In the genomic region with DNA sequence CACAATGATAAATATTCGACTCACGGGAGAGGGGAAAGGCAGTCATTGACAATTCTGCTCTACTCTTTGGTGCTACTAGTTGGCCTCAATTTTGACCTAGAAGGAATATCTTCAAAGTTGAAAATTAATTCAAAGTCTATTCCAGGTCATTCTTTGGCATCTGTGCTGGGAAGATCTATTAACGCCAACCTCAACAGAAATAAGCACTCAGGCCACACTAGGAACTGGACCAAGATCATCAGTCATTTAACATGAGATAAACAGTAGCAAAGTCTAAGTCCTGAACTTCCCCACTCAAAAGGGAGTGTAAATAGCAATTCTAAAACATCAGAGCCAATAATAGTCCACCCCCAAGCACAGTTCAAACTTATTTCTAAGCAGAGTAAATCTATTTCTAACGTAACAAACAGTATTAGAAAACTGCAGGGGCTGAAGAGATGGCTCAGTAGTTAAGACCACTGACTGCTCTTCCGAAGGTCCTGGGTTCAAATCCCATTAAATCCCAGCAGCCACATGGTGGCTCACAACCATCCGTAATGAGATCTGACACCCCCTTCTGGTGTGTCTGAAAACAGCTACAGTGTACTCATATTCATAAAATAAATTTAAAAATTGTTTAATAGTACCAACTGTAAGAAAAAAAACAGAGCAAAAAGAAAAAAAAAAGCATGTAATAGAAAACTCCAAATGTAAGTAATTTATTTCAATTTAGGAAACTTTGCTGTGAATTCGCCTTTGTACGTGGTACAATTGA, we compare ENCODE assay signal across 23 mouse cellular contexts.
DNase-seq lines count a peak whose midpoint lies in the region; ATAC-seq and TF ChIP-seq lines count a peak whose summit lies in the region.
"Had no signal": no experiment of that assay in that cellular context is flagged by ENCODE, and none has a peak within 500 bp of the region (broad histone marks: within the 10 kb centered on the region; RNA-seq: fewer than 3 reads in every experiment).

No protein-coding gene starts in this region.

- no peak overlapping the region for H3K27ac ChIP-seq in kidney, adult 2 months (ENCODE audit: insufficient read depth, low read depth, low read length)
- no peak overlapping the region for H3K27ac ChIP-seq in kidney, embryonic 14.5 days (ENCODE audit: low read depth, low read length)
- no peak overlapping the region for H3K27ac ChIP-seq in liver, adult 2 months (replicated peaks; ENCODE audit: insufficient read depth, low read depth, low read length)
- H3K27ac ChIP-seq in liver, postnatal 0 days (ENCODE audit: low read depth) = no peak overlapping the region
- H3K27ac ChIP-seq: forebrain, embryonic 10.5 days; forebrain, embryonic 13.5 days; heart, adult 2 months; heart, embryonic 10.5 days; heart, embryonic 13.5 days; hindbrain, embryonic 14.5 days had no signal

- no peaks in the 10 kb centered on the region for H3K36me3 ChIP-seq in kidney, adult 2 months (ENCODE audit: control insufficient read depth, insufficient read depth, low read length)
- no peaks in the 10 kb centered on the region for H3K36me3 ChIP-seq in kidney, embryonic 14.5 days (ENCODE audit: control insufficient read depth, insufficient read depth, low read length)
- no peaks in the 10 kb centered on the region for H3K36me3 ChIP-seq in liver, adult 2 months (ENCODE audit: control insufficient read depth, insufficient read depth, low read length)
- H3K36me3 ChIP-seq in liver, postnatal 0 days (replicated peaks; ENCODE audit: insufficient read depth, low read length) = no peaks in the 10 kb centered on the region
- H3K36me3 ChIP-seq: forebrain, embryonic 10.5 days; heart, embryonic 10.5 days; heart, embryonic 13.5 days had no signal

- no peaks in the 10 kb centered on the region for H3K4me1 ChIP-seq in kidney, adult 2 months (ENCODE audit: control insufficient read depth, insufficient read depth, low read length)
- H3K4me1 ChIP-seq in kidney, embryonic 14.5 days (ENCODE audit: control insufficient read depth, insufficient read depth, low read length) = no peaks in the 10 kb centered on the region
- no peaks in the 10 kb centered on the region for H3K4me1 ChIP-seq in liver, adult 2 months (ENCODE audit: control insufficient read depth, insufficient read depth, low read length)
- H3K4me1 ChIP-seq in liver, postnatal 0 days (ENCODE audit: insufficient read depth) = no peaks in the 10 kb centered on the region
- H3K4me1 ChIP-seq: forebrain, embryonic 10.5 days; forebrain, embryonic 13.5 days; heart, embryonic 10.5 days had no signal

- ATAC-seq in kidney, embryonic 14.5 days (ENCODE audit: low FRiP score, low TSS enrichment) = no peak
- no peak for ATAC-seq in liver, postnatal 0 days
- ATAC-seq: forebrain, embryonic 13.5 days; forebrain, embryonic 16.5 days had no signal

- no peak overlapping the region for H3K4me3 ChIP-seq in kidney, adult 2 months (ENCODE audit: insufficient read depth, low read depth, low read length)
- no peak overlapping the region for H3K4me3 ChIP-seq in kidney, embryonic 14.5 days (ENCODE audit: low read length)
- H3K4me3 ChIP-seq in liver, adult 2 months (ENCODE audit: insufficient read depth, low read depth, low read length) = no peak overlapping the region
- no peak overlapping the region for H3K4me3 ChIP-seq in liver, postnatal 0 days (ENCODE audit: low read depth, low read length)
- H3K4me3 ChIP-seq: forebrain, embryonic 10.5 days; forebrain, embryonic 13.5 days; heart, adult 2 months; heart, embryonic 10.5 days; heart, embryonic 13.5 days had no signal

- H3K27me3 ChIP-seq in kidney, adult 2 months (replicated peaks; ENCODE audit: control insufficient read depth, insufficient read depth, low read length) = no peaks in the 10 kb centered on the region
- H3K27me3 ChIP-seq in kidney, embryonic 14.5 days (ENCODE audit: control insufficient read depth, insufficient read depth, low read length) = no peaks in the 10 kb centered on the region
- no peaks in the 10 kb centered on the region for H3K27me3 ChIP-seq in liver, adult 2 months (ENCODE audit: control insufficient read depth, insufficient read depth, low read length)
- H3K27me3 ChIP-seq in liver, postnatal 0 days (ENCODE audit: insufficient read depth, low read length) = no peaks in the 10 kb centered on the region
- H3K27me3 ChIP-seq: forebrain, embryonic 13.5 days; heart, embryonic 13.5 days had no signal

- no peak for TF ChIP-seq CTCF in kidney, adult 2 months (conservative IDR thresholded peaks at IDR 0.05; ENCODE audit: insufficient read depth, insufficient read length, low read depth, low read length)
- no peak for TF ChIP-seq CTCF in liver, adult 2 months (IDR thresholded peaks at IDR 0.05; ENCODE audit: low read depth, low read length)
- TF ChIP-seq CTCF in liver, postnatal 0 days (IDR thresholded peaks at IDR 0.05; ENCODE audit: low read depth) = no peak

- no peak for TF ChIP-seq EP300 in liver, postnatal 0 days (IDR thresholded peaks at IDR 0.05; ENCODE audit: low read depth)

- H3K4me2 ChIP-seq in kidney, embryonic 14.5 days (replicated peaks; ENCODE audit: low read depth, low read length) = no peak overlapping the region
- H3K4me2 ChIP-seq in liver, postnatal 0 days (ENCODE audit: low read depth, low read length) = no peak overlapping the region
- H3K4me2 ChIP-seq: forebrain, embryonic 13.5 days; heart, embryonic 13.5 days; hindbrain, embryonic 14.5 days had no signal

- H3K9me3 ChIP-seq in kidney, embryonic 14.5 days (ENCODE audit: control insufficient read depth, low read length) = peaks cover 9% of the 10 kb centered on the region
- no peaks in the 10 kb centered on the region for H3K9me3 ChIP-seq in liver, postnatal 0 days (ENCODE audit: low read length)

- 79% methylated on average over 8 of the region's 8 CpGs for WGBS in kidney, adult 2 months
- WGBS in kidney, embryonic 14.5 days = 92% methylated on average over 8 of the region's 8 CpGs
- 57% methylated on average over 8 of the region's 8 CpGs for WGBS in liver, adult 2 months
- WGBS in liver, postnatal 0 days (ENCODE audit: insufficient replicate concordance) = 88% methylated on average over 8 of the region's 8 CpGs

- no peak overlapping the region for H3K9ac ChIP-seq in kidney, embryonic 14.5 days (ENCODE audit: low read depth, low read length)
- H3K9ac ChIP-seq in liver, adult 2 months (ENCODE audit: low read depth, low read length) = no peak overlapping the region
- no peak overlapping the region for H3K9ac ChIP-seq in liver, postnatal 0 days (replicated peaks)
- H3K9ac ChIP-seq: forebrain, embryonic 13.5 days; heart, embryonic 13.5 days; hindbrain, embryonic 14.5 days had no signal

- no peak for TF ChIP-seq POLR2A in kidney, adult 2 months (IDR thresholded peaks at IDR 0.05; ENCODE audit: low read depth, low read length)
- no peak for TF ChIP-seq POLR2A in liver, adult 2 months (IDR thresholded peaks at IDR 0.05; ENCODE audit: extremely low read depth, insufficient read depth, low read length)

- H3K79me2 ChIP-seq in liver, adult 2 months (ENCODE audit: control insufficient read depth, insufficient read depth, low read length) = no peaks in the 10 kb centered on the region

- DNase-seq in kidney, adult 2 months = peak; percentile 75
- DNase-seq in kidney, adult 18-20 months = no peak
- peak; percentile 15 for DNase-seq in kidney, postnatal 14 days
- peak; percentile 95 for DNase-seq in liver, adult 2 months (ENCODE audit: extremely low read depth, low read depth, low spot score)
- DNase-seq in liver, postnatal 0 days = no peak
- no peak for DNase-seq in c-Kit-positive CD71-positive TER-119-positive erythroid progenitor cells, embryonic 14.5 days (ENCODE audit: low spot score)
- DNase-seq: adrenal gland, adult 8-10 months; adrenal gland, postnatal 25 days; B cell, adult 2 months; cerebellum, adult 18-20 months; cerebellum, adult 9-10 months; cerebellum, postnatal 14 days; gastrocnemius, postnatal 10 days; heart, adult 2 months; heart, postnatal 14 days; heart, postnatal 4 days had no signal

Comparison
In these comparisons a context has a peak if more than half of its experiments do, and no peak if none do; other contexts are left out.
1. DNase-seq: peak in kidney, adult 2 months (single experiment), kidney, postnatal 14 days (single experiment) and liver, adult 2 months (single experiment); none in kidney, adult 18-20 months (single experiment), liver, postnatal 0 days (single experiment) and c-Kit-positive CD71-positive TER-119-positive erythroid progenitor cells, embryonic 14.5 days (single experiment).